Mouse (Mus musculus): ENCODE results near the gene Zdhhc18. TPM values are rescaled to one million over a fixed set of nuclear protein-coding genes. Genes with fewer than 3 reads are reported as not detected.
"Not testable (repeated sequence)": the region's sequence is repeated elsewhere in the genome, so short reads cannot be mapped to it uniquely, and the experiment has no call there.

Gene Zdhhc18
- total RNA-seq, 2 experiments from 2014 or later = 12.5 to 12.9 TPM

DNA sequence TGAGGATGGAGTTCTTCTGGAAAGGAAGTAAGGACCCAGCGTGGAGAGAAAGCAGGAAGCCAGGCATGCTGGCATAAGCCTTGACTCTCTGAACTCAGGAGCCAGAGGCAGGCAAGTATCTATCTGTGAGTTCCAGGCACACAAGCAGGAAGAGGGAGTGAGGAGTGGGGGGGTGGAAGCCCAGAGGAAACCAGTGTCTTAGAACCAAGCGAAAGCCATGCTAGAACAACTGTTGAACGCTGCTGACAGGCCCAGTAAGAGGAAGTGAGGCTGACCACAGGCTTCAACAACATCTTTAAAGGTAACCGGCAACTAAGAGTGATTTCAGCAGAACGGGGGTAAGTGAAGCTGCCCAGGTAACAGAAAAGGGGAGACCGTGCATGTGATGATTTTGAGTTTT, 16.2 kb upstream of the Zdhhc18 start:
- peak; percentile 78 for ATAC-seq (replicated peaks; ENCODE audit: poor library complexity, severe bottlenecking)

DNA sequence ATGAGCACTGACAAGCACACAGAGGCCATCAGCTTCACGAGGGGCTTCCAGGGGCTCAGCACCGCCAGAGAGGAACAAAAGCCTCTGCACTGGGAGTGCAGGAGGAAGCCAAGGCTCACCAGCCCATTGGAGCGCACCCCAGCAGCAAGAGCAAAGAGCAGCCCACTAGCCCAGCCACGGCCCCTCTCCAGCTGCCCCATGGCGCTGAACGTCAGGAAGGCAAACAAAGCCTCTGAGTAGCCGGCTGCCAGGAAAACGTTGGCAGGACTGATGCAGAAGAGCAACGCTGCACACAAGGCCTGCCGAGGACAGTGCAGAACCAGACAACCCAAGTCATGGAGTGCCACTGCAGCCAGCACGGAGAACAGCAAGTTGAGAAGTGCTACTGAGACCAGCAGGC, 15.2 kb upstream of the Zdhhc18 start:
- ATAC-seq (replicated peaks; ENCODE audit: poor library complexity, severe bottlenecking) = no peak

- no peak for ATAC-seq (replicated peaks; ENCODE audit: poor library complexity, severe bottlenecking)
Measured at GRCm38 (mm10) chr4:133662945-133663344, 13.0 kb upstream of the Zdhhc18 start.

DNA sequence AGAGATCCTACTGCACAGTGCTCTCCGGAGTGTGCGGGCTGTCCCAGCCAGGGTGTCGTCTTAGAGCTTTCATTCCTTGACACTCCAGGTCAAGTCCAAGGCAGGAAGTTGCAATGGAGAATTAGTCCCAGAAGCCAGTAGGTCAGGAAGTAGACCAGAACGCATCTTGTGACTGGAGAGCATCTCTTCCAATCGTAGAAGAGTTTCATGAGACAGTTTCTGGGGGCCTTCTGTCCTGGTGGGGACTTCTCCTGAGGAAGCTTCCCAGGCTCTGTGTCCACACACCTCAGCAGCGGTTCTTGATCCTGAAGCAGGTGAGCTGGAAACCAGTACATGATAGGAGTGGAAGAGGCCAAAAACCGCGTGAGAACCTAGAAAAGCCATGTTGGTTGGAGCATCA, 12.5 kb upstream of the Zdhhc18 start:
- ATAC-seq (replicated peaks; ENCODE audit: poor library complexity, severe bottlenecking) = no peak

DNA sequence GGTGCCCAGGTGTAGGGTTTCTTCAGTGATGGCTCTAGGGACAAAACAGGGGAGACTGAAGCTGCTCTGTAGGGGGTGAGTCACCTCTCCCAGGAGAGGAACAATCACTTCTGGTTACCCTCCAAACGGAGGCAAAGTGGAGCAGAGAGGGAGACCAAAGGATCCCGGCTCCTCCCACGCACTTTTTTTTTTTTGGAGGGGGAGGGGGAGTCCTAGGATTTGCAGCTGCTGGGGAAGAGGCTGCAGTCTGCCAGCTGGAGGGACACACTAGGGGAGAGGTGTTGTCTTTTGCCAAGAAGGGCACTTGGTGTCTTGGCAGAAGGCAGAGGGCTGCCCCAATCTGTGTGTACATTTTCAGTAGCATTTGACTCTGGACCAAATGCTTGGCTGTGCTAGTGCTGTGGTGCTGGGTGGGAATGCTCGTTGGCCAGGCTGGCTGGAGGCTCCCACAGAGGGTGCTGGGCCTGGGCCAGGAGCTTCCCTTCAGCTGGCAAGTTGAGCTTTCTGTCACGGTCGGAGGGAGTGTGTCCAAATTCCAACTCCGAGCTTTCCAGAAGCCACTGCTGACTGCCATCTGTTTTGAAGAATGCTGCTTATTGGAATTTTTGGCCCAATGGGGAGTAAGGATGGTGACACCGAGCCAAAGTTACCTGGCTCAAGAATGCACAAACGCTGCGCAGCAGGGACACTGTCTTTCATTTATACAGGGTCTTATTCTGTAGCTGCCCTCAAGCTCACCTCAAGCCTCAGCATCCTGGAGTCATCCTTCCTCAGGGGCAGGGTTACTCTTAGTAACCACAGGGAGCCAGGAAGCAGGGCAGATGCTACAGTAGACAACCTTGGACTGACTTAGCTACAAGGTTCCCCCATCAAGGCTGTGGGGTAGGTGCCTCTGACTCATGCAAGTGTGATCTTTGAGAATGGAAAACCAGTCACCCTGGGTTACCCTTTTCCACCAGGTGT, 10.5 kb upstream of the Zdhhc18 start:
- peak; percentile 62 for ATAC-seq (replicated peaks; ENCODE audit: poor library complexity, severe bottlenecking)

DNA sequence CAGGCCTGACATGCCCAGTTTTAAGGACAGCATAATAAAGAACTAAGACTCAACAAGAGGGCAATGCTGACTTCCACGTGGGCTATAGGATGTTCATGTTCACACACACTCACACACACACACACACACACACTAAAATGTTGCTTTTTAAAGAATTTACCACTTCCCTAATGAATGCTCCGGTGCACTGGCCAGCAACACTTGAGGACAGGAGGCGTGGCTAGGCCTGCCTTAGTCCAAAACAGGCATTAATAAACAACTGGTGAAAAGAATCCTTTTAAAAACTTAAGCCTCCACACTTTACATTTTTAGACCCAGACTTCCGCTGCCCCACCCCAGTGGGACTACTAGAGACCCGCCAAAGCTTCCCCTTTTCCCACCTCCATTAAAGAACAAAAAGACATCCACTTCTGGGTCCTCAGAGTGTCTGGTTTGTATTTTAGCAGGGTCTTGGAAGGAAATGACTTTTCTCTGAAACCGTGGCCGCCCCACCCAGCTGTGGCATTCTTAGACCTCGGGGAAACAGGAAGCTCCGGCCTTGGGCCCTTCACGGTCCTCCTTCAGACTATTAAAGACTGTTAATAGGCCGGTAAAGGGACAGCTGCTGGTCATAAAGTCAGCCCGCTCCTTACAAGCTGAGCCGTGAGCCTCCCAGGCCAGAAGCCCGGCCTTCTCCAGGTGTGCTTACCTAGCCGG, 9.7 kb upstream of the Zdhhc18 start:
- peak; percentile 77 for ATAC-seq (replicated peaks; ENCODE audit: poor library complexity, severe bottlenecking)

- ATAC-seq (replicated peaks; ENCODE audit: poor library complexity, severe bottlenecking) = no peak
Measured at GRCm38 (mm10) chr4:133658729-133659128, 8.8 kb upstream of the Zdhhc18 start.

- ATAC-seq (replicated peaks; ENCODE audit: poor library complexity, severe bottlenecking) = no peak
Measured at GRCm38 (mm10) chr4:133657829-133658458, 8.0 kb upstream of the Zdhhc18 start.

GRCm38 (mm10) chr4:133656997-133657396, 7.0 kb upstream of the Zdhhc18 start:
- no peak for ATAC-seq (replicated peaks; ENCODE audit: poor library complexity, severe bottlenecking)

- no peak for ATAC-seq (replicated peaks; ENCODE audit: poor library complexity, severe bottlenecking)
Measured at GRCm38 (mm10) chr4:133656294-133656693, 6.3 kb upstream of the Zdhhc18 start.

DNA sequence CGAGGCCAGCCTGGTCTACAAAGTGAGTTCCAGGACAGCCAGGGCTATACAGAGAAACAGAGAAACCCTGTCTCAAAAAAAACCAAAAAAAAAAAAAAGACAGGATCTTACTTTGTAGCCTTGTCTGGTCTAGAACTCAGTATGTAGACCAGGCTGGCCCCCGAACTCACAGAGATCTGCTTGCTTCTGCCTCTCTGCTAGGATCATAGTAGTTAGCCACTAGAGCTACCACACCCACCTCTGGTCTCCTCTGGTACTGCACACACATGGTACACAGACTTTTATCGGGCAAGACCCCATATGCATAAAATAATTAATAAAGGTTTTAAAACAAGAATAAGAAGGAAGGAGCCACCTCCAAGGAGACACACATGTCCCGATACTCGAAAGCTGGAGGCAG, 4.1 kb upstream of the Zdhhc18 start:
- ATAC-seq (replicated peaks; ENCODE audit: poor library complexity, severe bottlenecking) = not testable (repeated sequence)

GRCm38 (mm10) chr4:133652746-133653145, 2.8 kb upstream of the Zdhhc18 start:
- ATAC-seq (replicated peaks; ENCODE audit: poor library complexity, severe bottlenecking) = no peak

- ATAC-seq (replicated peaks; ENCODE audit: poor library complexity, severe bottlenecking) = no peak
Measured at GRCm38 (mm10) chr4:133651986-133652385, 2.0 kb upstream of the Zdhhc18 start.

DNA sequence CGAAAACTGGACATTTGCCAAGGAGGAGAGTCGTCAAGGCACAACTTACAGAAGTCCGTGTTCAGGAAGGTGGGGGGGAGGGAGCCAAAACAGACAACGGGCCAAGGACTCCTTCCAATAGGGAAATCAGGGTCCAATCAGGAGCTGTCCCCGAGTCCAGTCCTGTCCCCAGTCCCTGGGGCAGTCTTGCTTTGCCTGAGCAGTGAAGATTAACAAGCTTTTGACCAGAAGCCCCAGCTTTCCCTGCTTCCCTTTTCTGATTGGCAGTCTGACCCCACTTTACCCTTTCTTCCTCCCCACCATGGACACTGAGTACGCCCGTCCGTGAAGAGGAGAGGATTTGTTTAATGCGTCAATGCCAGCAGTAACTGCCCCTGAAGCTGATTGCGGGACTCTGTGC, 1.5 kb upstream of the Zdhhc18 start:
- ATAC-seq (replicated peaks; ENCODE audit: poor library complexity, severe bottlenecking) = peak; percentile 73

- not testable (repeated sequence) for ATAC-seq (replicated peaks; ENCODE audit: poor library complexity, severe bottlenecking)
Measured at GRCm38 (mm10) chr4:133649464-133649863, 490 bp downstream of the Zdhhc18 start.

DNA sequence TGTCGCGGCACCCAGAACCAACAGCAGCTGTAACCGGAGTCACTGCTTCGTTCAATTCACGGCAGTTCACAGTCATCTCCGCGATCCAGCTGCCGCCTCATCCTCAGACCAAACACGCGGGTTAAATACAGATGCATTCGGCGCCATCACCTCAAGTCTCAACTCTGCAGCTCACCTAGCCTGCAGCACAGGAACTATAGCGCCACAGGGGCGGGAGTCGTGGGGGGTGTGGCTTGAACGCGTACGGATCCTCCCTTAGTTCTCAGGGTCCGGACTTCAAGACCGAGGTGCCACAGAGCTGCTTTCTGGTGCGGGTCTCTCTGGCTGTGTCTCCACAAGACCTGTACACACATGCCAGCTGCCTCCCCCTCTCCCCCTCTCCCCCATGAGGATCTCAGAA, 4.3 kb downstream of the Zdhhc18 start:
- no peak for ATAC-seq (replicated peaks; ENCODE audit: poor library complexity, severe bottlenecking)

DNA sequence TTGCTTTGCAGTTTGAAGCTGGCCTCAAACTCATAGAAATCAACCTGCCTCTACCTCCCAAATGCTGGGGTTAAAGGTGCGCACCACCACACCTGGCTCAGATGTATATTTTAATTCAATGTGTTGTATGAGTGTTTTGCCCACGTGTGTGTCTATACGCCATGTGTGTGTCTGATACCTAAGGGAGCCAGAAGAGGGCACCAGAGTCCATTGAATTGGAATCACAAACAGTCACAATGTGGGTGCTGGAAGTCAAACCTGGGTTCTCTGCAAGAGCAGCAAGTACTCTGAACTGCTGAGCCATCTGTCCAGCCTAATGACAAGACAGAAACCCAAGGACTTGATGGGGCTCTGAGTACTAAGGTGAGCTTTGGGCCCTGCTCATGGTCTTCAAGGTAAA, 4.8 kb downstream of the Zdhhc18 start:
- no peak for ATAC-seq (replicated peaks; ENCODE audit: poor library complexity, severe bottlenecking)

DNA sequence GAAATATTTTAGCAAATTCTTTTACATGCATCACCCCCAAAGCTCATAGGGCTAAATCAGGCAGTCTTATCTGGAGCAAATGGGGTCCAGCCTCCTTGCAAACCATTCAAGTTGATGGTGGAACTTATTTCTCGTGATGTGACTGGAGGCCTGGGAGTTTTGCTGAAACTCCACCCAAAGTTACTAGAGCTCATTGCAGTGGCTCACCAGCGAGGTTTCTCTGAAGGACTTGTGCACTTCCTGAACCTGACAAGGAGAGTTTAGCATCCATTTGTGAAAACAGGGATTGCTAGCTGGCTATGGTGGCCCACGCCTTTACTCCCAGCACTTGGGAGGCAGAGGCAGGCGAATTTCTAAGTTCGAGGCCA, 15.9 kb downstream of the Zdhhc18 start:
- no peak for ATAC-seq (replicated peaks; ENCODE audit: poor library complexity, severe bottlenecking)

DNA sequence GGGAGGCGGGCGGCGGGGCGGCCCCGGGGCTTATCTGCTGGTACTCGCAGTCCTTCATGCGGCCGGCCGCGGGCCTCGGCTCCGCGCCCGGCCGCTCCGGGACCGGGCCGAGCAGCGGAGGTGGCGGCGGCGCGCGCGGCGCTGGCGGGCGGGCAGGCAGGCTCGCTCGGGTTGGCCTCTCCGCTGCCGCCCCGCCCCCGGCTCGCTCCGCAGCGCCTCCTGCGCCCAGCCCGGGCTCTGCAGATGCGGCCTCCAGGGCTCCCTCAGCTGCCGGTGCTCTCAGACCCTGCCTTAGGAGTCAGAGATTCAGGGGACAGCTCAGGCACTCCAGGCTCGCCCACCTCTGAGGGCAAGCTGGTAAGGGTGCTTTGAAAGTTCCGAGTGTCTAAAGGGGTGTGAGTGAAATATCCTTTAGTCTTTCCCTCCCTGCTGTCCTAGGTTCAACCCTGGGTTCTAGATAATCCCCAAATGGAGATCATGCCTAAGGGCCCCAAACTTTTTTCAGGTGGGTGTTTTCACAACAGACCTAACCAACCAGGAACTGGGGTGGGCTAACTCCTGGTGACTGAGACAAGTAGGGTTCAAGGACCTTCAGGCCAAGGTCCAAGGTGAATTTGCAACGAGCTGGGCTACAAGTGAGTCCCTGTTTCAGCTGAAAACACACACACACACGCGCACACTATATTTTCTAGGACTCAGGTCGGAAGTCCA, 16.5 kb downstream of the Zdhhc18 start:
- ATAC-seq (replicated peaks; ENCODE audit: poor library complexity, severe bottlenecking) = peak; percentile 84

DNA sequence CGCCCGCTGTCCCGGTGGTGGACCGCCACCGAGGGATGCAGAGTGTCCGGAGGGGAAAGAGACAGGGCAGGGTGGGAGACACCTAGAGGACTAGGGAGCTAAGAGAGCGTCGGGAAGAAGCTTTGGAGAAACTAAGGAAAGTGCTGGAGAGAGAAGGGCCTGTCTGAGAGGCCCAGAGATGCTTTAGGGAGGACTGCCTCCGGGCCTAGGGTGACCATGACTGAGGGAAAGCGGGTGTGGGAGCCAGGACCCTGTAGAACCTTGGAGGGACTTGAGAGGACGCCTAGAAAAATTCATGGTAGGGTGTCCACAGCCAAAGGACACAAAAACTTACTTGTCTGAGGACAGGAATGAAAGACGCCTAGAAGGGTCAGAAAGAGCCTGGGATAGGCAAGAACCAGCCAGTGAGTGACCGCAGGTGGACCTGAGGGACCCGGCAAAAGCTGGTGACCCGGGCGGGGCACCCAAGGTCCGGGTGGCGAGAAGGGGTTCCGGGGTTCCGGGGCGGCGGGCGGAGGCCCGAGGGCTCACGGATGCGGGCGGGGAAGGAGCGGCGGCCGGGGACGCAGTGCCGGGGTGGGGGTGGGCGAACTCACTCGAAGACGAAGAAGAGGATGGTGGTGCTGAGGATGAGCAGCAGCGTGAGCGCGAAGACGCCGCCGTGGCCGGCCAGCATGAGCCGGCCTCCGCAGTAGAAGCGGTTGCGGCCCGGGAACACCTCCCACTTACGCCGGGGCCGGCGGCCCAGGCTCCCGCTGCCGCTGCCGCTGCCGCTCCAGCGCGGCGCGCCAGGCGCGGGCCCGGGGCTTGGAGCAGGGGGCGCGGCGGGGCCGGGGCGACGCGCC, 17.2 kb downstream of the Zdhhc18 start:
- no peak for ATAC-seq (replicated peaks; ENCODE audit: poor library complexity, severe bottlenecking)
